Mouse (Mus musculus): ENCODE results near the gene Htatip2. TPM values are rescaled to one million over a fixed set of nuclear protein-coding genes. Genes with fewer than 3 reads are reported as not detected.

The Htatip2 gene
- polyA plus RNA-seq, 1 experiment from 2014 or later, result 14.2 TPM

DNA sequence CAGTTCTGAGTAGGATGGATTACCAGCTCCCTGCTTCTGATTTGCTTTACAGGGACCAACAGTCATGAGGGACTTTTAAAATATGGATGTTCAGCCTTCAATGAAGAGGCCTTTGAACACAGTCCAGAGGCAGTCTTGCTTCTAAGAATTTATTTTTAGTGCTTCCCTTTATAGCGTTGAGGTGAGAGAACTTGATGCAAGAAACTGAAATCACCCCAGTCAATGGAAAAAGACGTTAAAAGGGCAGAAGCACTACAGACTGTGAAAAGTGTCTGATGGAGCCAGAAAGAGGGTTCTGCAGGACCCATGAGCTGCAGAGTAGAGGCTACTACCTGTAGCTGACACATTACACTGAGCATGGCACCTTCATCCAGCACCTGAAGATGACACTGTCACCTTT lies 63.1 kb downstream of the Htatip2 start:
- Histone ChIP-seq H3K9me3 (replicated peaks; ENCODE audit: control insufficient read depth, low read length) (no peaks in the 10 kb centered on the region), H3K4me2 (ENCODE audit: low read depth, low read length) (no peak overlapping the region), H3K4me3 (ENCODE audit: low read length) (no peak overlapping the region), H3K27me3 (ENCODE audit: control insufficient read depth, insufficient read depth, low read length) (no peaks in the 10 kb centered on the region), H3K36me3 (ENCODE audit: control insufficient read depth, insufficient read depth) (peaks cover 12% of the 10 kb centered on the region; the same call in 1 of the 2 replicates), H3K9ac (ENCODE audit: low read length) (no peak overlapping the region), H3K27ac (ENCODE audit: low read length) (no peak overlapping the region; the same call in 1 of the 2 replicates), H3K4me1 (ENCODE audit: control insufficient read depth, insufficient read depth, low read length) (peaks cover 8% of the 10 kb centered on the region)
- WGBS, result 37% methylated on average over 2 of the region's 2 CpGs
- no peak for ATAC-seq (replicated peaks; ENCODE audit: extremely low read depth, insufficient read depth, low FRiP score)

Other genes starting within 250 kb of the Htatip2 start
- gene Dbx1, start 122.3 kb upstream of the Htatip2 start, polyA plus RNA-seq (2015; fragmentation: Nextera tagmentation; extraction: Ambion mirVana), result not detected in 2 replicates
- 40.8 and 49.6 TPM in 2 replicates for gene Prmt3, start 19.2 kb downstream of the Htatip2 start, polyA plus RNA-seq (2015; fragmentation: Nextera tagmentation; extraction: Ambion mirVana)
- gene Slc6a5, start 151.0 kb downstream of the Htatip2 start, polyA plus RNA-seq (2015; fragmentation: Nextera tagmentation; extraction: Ambion mirVana), result not detected in 2 replicates
- 0.64 and 0.79 TPM in 2 replicates for gene Nell1, start 215.7 kb downstream of the Htatip2 start, polyA plus RNA-seq (2015; fragmentation: Nextera tagmentation; extraction: Ambion mirVana)

Data from heart, embryonic 16.5 days (tissue).